In the genomic region with DNA sequence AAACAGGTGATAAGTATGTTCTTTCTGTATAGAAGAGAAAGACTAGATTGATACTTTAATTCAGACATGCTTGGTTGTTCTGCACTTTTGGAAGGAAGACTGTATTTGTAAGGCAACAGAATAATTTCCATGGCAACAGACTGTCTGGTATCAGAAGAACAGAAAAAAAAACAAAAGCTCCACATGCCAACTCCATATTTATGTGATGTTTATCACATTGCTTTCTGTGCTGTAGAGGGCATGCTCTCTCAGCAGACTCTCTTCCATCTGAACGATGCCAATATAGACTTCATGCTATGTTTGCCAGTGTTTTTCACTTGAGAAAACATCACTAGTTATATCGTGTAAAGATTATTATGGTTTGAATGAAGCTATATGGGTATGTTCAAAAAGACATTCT, we compare ENCODE assay signal across 21 mouse cellular contexts.
DNase-seq lines count a peak whose midpoint lies in the region; ATAC-seq and TF ChIP-seq lines count a peak whose summit lies in the region.
"Had no signal": no experiment of that assay in that cellular context is flagged by ENCODE, and none has a peak within 500 bp of the region (broad histone marks: within the 10 kb centered on the region; RNA-seq: fewer than 3 reads in every experiment).

No protein-coding gene starts in this region.

- H3K9me3 ChIP-seq in forebrain, embryonic 16.5 days (ENCODE audit: control insufficient read depth, low read length) = no peaks in the 10 kb centered on the region
- H3K9me3 ChIP-seq in forebrain, embryonic 10.5 days = no peaks in the 10 kb centered on the region
- H3K9me3 ChIP-seq: embryonic facial prominence, embryonic 13.5 days; heart, embryonic 13.5 days had no signal

- H3K27me3 ChIP-seq in forebrain, embryonic 16.5 days (replicated peaks; ENCODE audit: control insufficient read depth, insufficient read depth, low read length) = no peaks in the 10 kb centered on the region
- H3K27me3 ChIP-seq in forebrain, embryonic 10.5 days (ENCODE audit: poor library complexity, severe bottlenecking) = no peaks in the 10 kb centered on the region
- H3K27me3 ChIP-seq: CH12.LX; embryonic facial prominence, embryonic 13.5 days; heart, embryonic 13.5 days; Patski had no signal

- no peaks in the 10 kb centered on the region for H3K36me3 ChIP-seq in forebrain, embryonic 16.5 days (ENCODE audit: control insufficient read depth, insufficient read depth)
- no peaks in the 10 kb centered on the region for H3K36me3 ChIP-seq in forebrain, embryonic 10.5 days (replicated peaks)
- H3K36me3 ChIP-seq: embryonic facial prominence, embryonic 13.5 days; heart, embryonic 13.5 days had no signal

- peak; percentile 36 for TF ChIP-seq CTCF in layer of hippocampus, adult 2 months (conservative IDR thresholded peaks at IDR 0.05)

- no peak overlapping the region for H3K9ac ChIP-seq in forebrain, embryonic 16.5 days (replicated peaks; ENCODE audit: low read depth, low read length)
- H3K9ac ChIP-seq: embryonic facial prominence, embryonic 13.5 days; heart, embryonic 13.5 days had no signal

- no peaks in the 10 kb centered on the region; the same call in 1 of the 2 replicates for H3K4me1 ChIP-seq in forebrain, embryonic 16.5 days (replicated peaks; ENCODE audit: control insufficient read depth, insufficient read depth, low read length)
- no peaks in the 10 kb centered on the region for H3K4me1 ChIP-seq in forebrain, embryonic 10.5 days
- H3K4me1 ChIP-seq: embryonic facial prominence, embryonic 13.5 days had no signal

- WGBS in forebrain, embryonic 16.5 days = 62% methylated on average over 2 of the region's 2 CpGs
- 90% methylated on average over 2 of the region's 2 CpGs for WGBS in forebrain, embryonic 10.5 days

- H3K27ac ChIP-seq in forebrain, embryonic 16.5 days (ENCODE audit: low read length) = no peak overlapping the region
- H3K27ac ChIP-seq in forebrain, embryonic 10.5 days = no peak overlapping the region
- peak overlapping the region; percentile 64; the same call in 1 of the 2 replicates for H3K27ac ChIP-seq in layer of hippocampus, adult 2 months
- H3K27ac ChIP-seq: embryonic facial prominence, embryonic 13.5 days; heart, embryonic 13.5 days had no signal

- no peak overlapping the region for H3K4me2 ChIP-seq in forebrain, embryonic 16.5 days (ENCODE audit: low read length)
- H3K4me2 ChIP-seq: embryonic facial prominence, embryonic 13.5 days; heart, embryonic 13.5 days had no signal

- no peak for DNase-seq in forebrain, embryonic 10.5 days (ENCODE audit: extremely low spot score, low spot score)
- peak in 1 of 2 experiments; percentile 11 for DNase-seq in layer of hippocampus, adult 2 months (ENCODE audit: low spot score in 2 of 2)
- DNase-seq in layer of hippocampus, adult 11-12 months (ENCODE audit: low spot score) = no peak
- DNase-seq in brain, adult 2 months (ENCODE audit: low read depth, low spot score) = peak; percentile 28
- DNase-seq in brain, embryonic 18.5 days (ENCODE audit: low read depth, low spot score) = peak; percentile 42
- DNase-seq in cerebellum, adult 11 months = no peak
- DNase-seq: adrenal gland, postnatal 14 days; cerebellum, adult 11-12 months; cerebellum, adult 9-10 months; cerebellum, postnatal 36 days; gastrocnemius, postnatal 36 days; heart, adult 11 months; heart, postnatal 36 days; kidney, adult 11 months had no signal

- H3K4me3 ChIP-seq in forebrain, embryonic 16.5 days (replicated peaks; ENCODE audit: low read length) = no peak overlapping the region
- no peak overlapping the region for H3K4me3 ChIP-seq in forebrain, embryonic 10.5 days
- no peak overlapping the region for H3K4me3 ChIP-seq in layer of hippocampus, adult 2 months
- H3K4me3 ChIP-seq: embryonic facial prominence, embryonic 13.5 days; heart, embryonic 13.5 days had no signal

- ATAC-seq in forebrain, embryonic 16.5 days = peak; percentile 66; the same call in 1 of the 2 replicates
- ATAC-seq: activated CD4-positive, CD25-positive, alpha-beta regulatory T cell, adult 4 months; hindbrain, embryonic 16.5 days; Patski had no signal

Comparison
In these comparisons a context has a peak if more than half of its experiments do, and no peak if none do; other contexts are left out.
1. DNase-seq: peak in brain, adult 2 months (single experiment) and brain, embryonic 18.5 days (single experiment); none in forebrain, embryonic 10.5 days (single experiment), layer of hippocampus, adult 11-12 months (single experiment) and cerebellum, adult 11 months (single experiment).